In genomic region chr1:133083942-133084625, GRCm38 (mm10) we compare ENCODE assay signal across 9 mouse cellular contexts. TPM values are rescaled to one million over a fixed set of nuclear protein-coding genes. Genes with fewer than 3 reads are reported as not detected.
A peak's percentile ranks its signal among the peaks of the same experiment; 100 is the strongest.
DNase-seq lines count a peak whose midpoint lies in the region; ATAC-seq and TF ChIP-seq lines count a peak whose summit lies in the region.
"Had no signal": no experiment of that assay in that cellular context is flagged by ENCODE, and none has a peak within 500 bp of the region (broad histone marks: within the 10 kb centered on the region; RNA-seq: fewer than 3 reads in every experiment).

No protein-coding gene starts in this region.

- peaks cover 28 to 46% of the 10 kb centered on the region in 2 experiments for H3K4me1 ChIP-seq in ES-E14 (ENCODE audit: control insufficient read depth in 2 of 2, insufficient read depth in 2 of 2, low read length in 2 of 2, poor library complexity in 1 of 2)
- H3K4me1 ChIP-seq in intestine, embryonic 14.5 days (replicated peaks; ENCODE audit: control insufficient read depth, insufficient read depth, low read length): no peaks in the 10 kb centered on the region
- peaks cover 54% of the 10 kb centered on the region for H3K4me1 ChIP-seq in forebrain, embryonic 12.5 days

- no peaks in the 10 kb centered on the region for H3K9me3 ChIP-seq in ES-E14 (ENCODE audit: control insufficient read depth, insufficient read depth, low read depth, low read length)
- H3K9me3 ChIP-seq in intestine, embryonic 14.5 days (ENCODE audit: control insufficient read depth, low read length): no peaks in the 10 kb centered on the region
- no peaks in the 10 kb centered on the region for H3K9me3 ChIP-seq in forebrain, embryonic 12.5 days

- no peak for DNase-seq in ES-E14 (ENCODE audit: low read depth, low spot score)
- DNase-seq in c-Kit-positive CD71-positive TER-119-positive erythroid progenitor cells, embryonic 14.5 days (ENCODE audit: low spot score): peak; percentile 51
- DNase-seq in intestine, embryonic 14.5 days (ENCODE audit: low spot score): peak; percentile 69
- no peak for DNase-seq in right cerebral cortex, postnatal 4 days
- no peak for DNase-seq in left cerebral cortex, postnatal 36 days (ENCODE audit: low spot score in 2 of 2)
- DNase-seq: cerebellum, postnatal 10 days had no signal

- 66% methylated on average over 11 of the region's 11 CpGs for WGBS in intestine, embryonic 14.5 days
- 77% methylated on average over 11 of the region's 11 CpGs for WGBS in forebrain, embryonic 12.5 days

- intact Hi-C loops in left cerebral cortex, postnatal 36 days (cut with DNase I): no loop called here

- H3K9ac ChIP-seq in ES-E14 (ENCODE audit: insufficient read depth, low read depth, low read length, poor library complexity, severe bottlenecking): peak overlapping the region; percentile 31; the same call in 1 of the 2 replicates
- no peak overlapping the region for H3K9ac ChIP-seq in intestine, embryonic 14.5 days (ENCODE audit: low read length)
- H3K9ac ChIP-seq in forebrain, embryonic 12.5 days: no peak overlapping the region

- no peak overlapping the region for H3K4me2 ChIP-seq in intestine, embryonic 14.5 days (ENCODE audit: low read length)
- H3K4me2 ChIP-seq in forebrain, embryonic 12.5 days: no peak overlapping the region

- in situ Hi-C loops in ES-E14 (cut with MboI; ENCODE audit: low sequenced_read_pairs in 2 of 2, unreplicated experiment in 2 of 2): no loop called here

- H3K36me3 ChIP-seq in ES-E14 (ENCODE audit: control insufficient read depth, insufficient read depth, low read length, poor library complexity, severe bottlenecking): no peaks in the 10 kb centered on the region
- H3K36me3 ChIP-seq in intestine, embryonic 14.5 days (ENCODE audit: control insufficient read depth, insufficient read depth, low read length): peaks cover 27% of the 10 kb centered on the region
- H3K36me3 ChIP-seq in forebrain, embryonic 12.5 days (replicated peaks): peaks cover 70% of the 10 kb centered on the region

- H3K27me3 ChIP-seq in intestine, embryonic 14.5 days (replicated peaks; ENCODE audit: control insufficient read depth, insufficient read depth, low read length): no peaks in the 10 kb centered on the region
- H3K27me3 ChIP-seq in forebrain, embryonic 12.5 days: no peaks in the 10 kb centered on the region

- no peak overlapping the region for H3K4me3 ChIP-seq in ES-E14 (ENCODE audit: insufficient read depth in 1 of 2, low read depth in 1 of 2, low read length in 2 of 2, poor library complexity in 1 of 2, severe bottlenecking in 1 of 2)
- no peak overlapping the region for H3K4me3 ChIP-seq in intestine, embryonic 14.5 days (ENCODE audit: low read depth, low read length)
- no peak overlapping the region for H3K4me3 ChIP-seq in forebrain, embryonic 12.5 days (replicated peaks)

- peak; percentile 69 for ATAC-seq in intestine, embryonic 14.5 days (replicated peaks; ENCODE audit: low FRiP score, low TSS enrichment, low read depth)
- peak; percentile 66 for ATAC-seq in megakaryocyte progenitor cell, adult 5-6 weeks (replicated peaks; ENCODE audit: poor library complexity)
- ATAC-seq in forebrain, embryonic 12.5 days (ENCODE audit: low FRiP score): no peak

- peak overlapping the region; percentile 1; the same call in 1 of the 2 replicates for H3K27ac ChIP-seq in ES-E14 (ENCODE audit: insufficient read depth, low read depth, low read length, poor library complexity, severe bottlenecking)
- H3K27ac ChIP-seq in intestine, embryonic 14.5 days (ENCODE audit: low read depth): peak overlapping the region; percentile 17; the same call in 1 of the 2 replicates
- H3K27ac ChIP-seq in forebrain, embryonic 12.5 days: no peak overlapping the region
- H3K27ac ChIP-seq: macrophage had no signal

TF ChIP-seq in ES-E14, 5 proteins besides CTCF, POLR2A, EP300 and RAD21:
- no peak for TF ChIP-seq ZNF384 (IDR thresholded peaks at IDR 0.05; ENCODE audit: low read depth, low read length)
- no peak for TF ChIP-seq MAFK (IDR thresholded peaks at IDR 0.05; ENCODE audit: insufficient read depth, low read depth, low read length)
- TF ChIP-seq CHD2 (IDR thresholded peaks at IDR 0.05; ENCODE audit: low read depth, low read length): no peak
- TF ChIP-seq HCFC1 (IDR thresholded peaks at IDR 0.05; ENCODE audit: borderline replicate concordance, insufficient read depth, low read length): no peak
- no peak for TF ChIP-seq ZC3H11A (IDR thresholded peaks at IDR 0.05; ENCODE audit: borderline replicate concordance, low read depth, low read length)

RNA-seq across cellular contexts. Expression of gene Pik3c2b, which starts 38.6 kb away (rescaled TPM):
- 3.1 and 4.7 TPM in 2 replicates for total RNA-seq in ES-E14 (2012; rRNA removed)
- 9.8 and 11.4 TPM in 2 replicates for polyA plus RNA-seq in intestine, embryonic 14.5 days (2014; fragmentation: Nextera tagmentation; extraction: Ambion mirVana)
- 1.8 and 2.6 TPM in 2 replicates for total RNA-seq in megakaryocyte progenitor cell, adult 5-6 weeks (2015)
- total RNA-seq in megakaryocyte progenitor cell, adult 5-6 weeks (2017): 1.5 and 1.7 TPM in 2 replicates
- polyA plus RNA-seq in forebrain, embryonic 12.5 days (2016; fragmentation: Nextera tagmentation; extraction: Ambion mirVana): 21.3 and 22.0 TPM in 2 replicates
- 10 to 100 TPM; 12.4 to 18.6 TPM for total RNA-seq in left cerebral cortex, postnatal 36 days (2021)

RNA-seq across cellular contexts. Expression of gene Ppp1r15b, which starts 46.9 kb away (rescaled TPM):
- 97.0 and 121 TPM in 2 replicates for total RNA-seq in ES-E14 (2012; rRNA removed)
- polyA plus RNA-seq in intestine, embryonic 14.5 days (2014; fragmentation: Nextera tagmentation; extraction: Ambion mirVana): 50.6 and 54.4 TPM in 2 replicates
- total RNA-seq in megakaryocyte progenitor cell, adult 5-6 weeks (2015): 54.1 and 60.2 TPM in 2 replicates
- 86.1 and 90.7 TPM in 2 replicates for total RNA-seq in megakaryocyte progenitor cell, adult 5-6 weeks (2017)
- 58.3 and 63.5 TPM in 2 replicates for polyA plus RNA-seq in forebrain, embryonic 12.5 days (2016; fragmentation: Nextera tagmentation; extraction: Ambion mirVana)
- total RNA-seq in left cerebral cortex, postnatal 36 days (2021): 10 to 100 TPM; 41.7 to 42.4 TPM

RNA-seq across cellular contexts. Expression of gene Mdm4, which starts 53.7 kb away (rescaled TPM):
- 136 and 254 TPM in 2 replicates for total RNA-seq in ES-E14 (2012; rRNA removed)
- 49.7 TPM in 2 replicates for polyA plus RNA-seq in intestine, embryonic 14.5 days (2014; fragmentation: Nextera tagmentation; extraction: Ambion mirVana)
- total RNA-seq in megakaryocyte progenitor cell, adult 5-6 weeks (2015): 65.0 and 85.1 TPM in 2 replicates
- 105 and 121 TPM in 2 replicates for total RNA-seq in megakaryocyte progenitor cell, adult 5-6 weeks (2017)
- 52.8 and 53.1 TPM in 2 replicates for polyA plus RNA-seq in forebrain, embryonic 12.5 days (2016; fragmentation: Nextera tagmentation; extraction: Ambion mirVana)
- 10 to 100 TPM; 63.2 to 91.1 TPM for total RNA-seq in left cerebral cortex, postnatal 36 days (2021)

Comparison
In these comparisons a context has a peak if more than half of its experiments do, and no peak if none do; other contexts are left out.
1. DNase-seq: peak in c-Kit-positive CD71-positive TER-119-positive erythroid progenitor cells, embryonic 14.5 days (single experiment) and intestine, embryonic 14.5 days (single experiment); none in ES-E14 (single experiment), right cerebral cortex, postnatal 4 days (single experiment) and left cerebral cortex, postnatal 36 days (0 of 2).